Mouse (Mus musculus) neural tube, embryonic 13.5 days (tissue): ENCODE data around the gene Phospho2. TPM values are rescaled to one million over a fixed set of nuclear protein-coding genes. Genes with fewer than 3 reads are reported as not detected.
A peak's percentile ranks its signal among the peaks of the same experiment; 100 is the strongest.

ENCODE experiments used
- ATAC-seq: fragments of 200-750 bp; cut with Nextera tagmentation; 2 replicates; pipeline ENCODE4 v1.8.0; 2017; ENCODE audit warnings: low read depth, mild to moderate bottlenecking, moderate TSS enrichment, moderate library complexity
- H3K27ac ChIP-seq: fragments of 300-500 bp; sonication (generic); replicated peaks from 2 replicates; pipeline ENCODE4 v1.5.1; 2015; ENCODE audit warnings: moderate library complexity, mild to moderate bottlenecking, inconsistent platforms
- H3K27me3 ChIP-seq: fragments of 300-500 bp; sonication (generic); 2 replicates; pipeline ENCODE4 v1.6.1; 2015; ENCODE audit warnings: mild to moderate bottlenecking, inconsistent platforms
- H3K36me3 ChIP-seq: fragments of 300-500 bp; sonication (generic); 2 replicates; pipeline ENCODE4 v1.6.1; 2015; ENCODE audit warnings: mild to moderate bottlenecking, inconsistent platforms
- H3K4me1 ChIP-seq: fragments of 300-500 bp; sonication (generic); replicated peaks from 2 replicates; pipeline ENCODE4 v1.6.1; 2015; ENCODE audit warnings: inconsistent platforms
- H3K4me2 ChIP-seq: fragments of 300-500 bp; sonication (generic); 2 replicates; pipeline ENCODE4 v1.6.1; 2015; ENCODE audit warnings: inconsistent platforms, mild to moderate bottlenecking, moderate library complexity
- H3K4me3 ChIP-seq: fragments of 300-500 bp; sonication (generic); 2 replicates; pipeline ENCODE4 v1.5.1; 2015; ENCODE audit warnings: mild to moderate bottlenecking, inconsistent platforms
- H3K9ac ChIP-seq: fragments of 300-500 bp; sonication (generic); 2 replicates; pipeline ENCODE4 v1.6.1; 2015; ENCODE audit warnings: moderate library complexity, mild to moderate bottlenecking, inconsistent platforms
- H3K9me3 ChIP-seq: fragments of 300-500 bp; sonication (generic); 2 replicates; pipeline ENCODE4 v1.6.1; 2016; ENCODE audit warnings: inconsistent platforms
- WGBS: fragments of 180-500 bp; shearing (Covaris S2); methylation state at CpG from one replicate; pipeline ENCODE4 v1.1.7; 2015; 5-methylcytosine and 5-hydroxymethylcytosine counted together
- polyA plus RNA-seq: library from polyadenylated mRNA; unstranded; fragments of >200 nt; fragmentation: Nextera tagmentation; extraction: Ambion mirVana; gene quantifications from 2 replicates; pipeline ENCODE4 v1.2.1, GENCODE M21; 2015

Phospho2 gene
- 38.2 and 39.0 TPM in 2 replicates for polyA plus RNA-seq

DNA sequence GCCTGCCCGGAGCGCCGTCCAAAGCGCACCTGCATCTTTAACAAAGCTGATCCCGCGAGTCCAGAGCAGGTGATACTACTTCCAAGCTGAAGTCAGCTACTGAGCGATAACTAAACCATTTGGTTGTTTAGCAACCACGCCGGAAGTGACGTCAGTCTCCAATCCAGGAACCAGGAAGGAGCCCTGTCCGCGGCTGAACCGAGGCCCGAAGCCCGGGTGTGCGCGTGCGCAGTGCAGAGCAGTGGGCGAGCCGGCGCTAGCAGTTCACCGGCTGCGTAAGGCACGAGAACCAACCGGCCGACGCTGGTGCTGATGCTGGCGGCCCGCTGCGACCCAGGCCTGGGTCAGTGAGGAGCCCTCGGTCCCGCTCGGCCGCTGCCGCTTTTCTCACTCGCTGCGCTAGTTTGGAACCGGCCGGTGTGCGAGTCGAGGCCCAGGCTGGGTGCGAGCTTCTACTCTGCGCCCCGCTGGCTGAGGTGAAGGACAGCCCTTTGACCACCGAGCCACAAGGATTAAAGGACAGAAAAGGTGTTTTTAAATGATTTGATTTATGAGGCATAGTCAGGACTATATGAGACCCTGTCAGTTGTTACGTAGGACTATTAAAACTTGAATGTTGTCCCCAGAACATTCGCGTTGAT is at the start of gene Phospho2, which contains the start of gene Ccdc173:
TSS of gene Phospho2 (plus strand) at position 195 of the 641 bp plus-strand sequence.
TSS of gene Ccdc173 (minus strand) at position 147 of the 641 bp plus-strand sequence.
- Histone ChIP-seq H3K4me3 (peak within 1 kb of the TSS; percentile 68), H3K4me1 (peaks cover 21% of the 10 kb centered on the region), H3K27me3 (no peaks in the 10 kb centered on the region), H3K36me3 (peaks cover 26% of the 10 kb centered on the region), H3K9ac (peak within 1 kb of the TSS; percentile 85), H3K9me3 (no peaks in the 10 kb centered on the region), H3K4me2 (peak within 1 kb of the TSS; percentile 86), H3K27ac (peak within 1 kb of the TSS; percentile 90)
- ATAC-seq, result peak; percentile 96
- 2% methylated on average over 48 of the region's 48 CpGs for WGBS

DNA sequence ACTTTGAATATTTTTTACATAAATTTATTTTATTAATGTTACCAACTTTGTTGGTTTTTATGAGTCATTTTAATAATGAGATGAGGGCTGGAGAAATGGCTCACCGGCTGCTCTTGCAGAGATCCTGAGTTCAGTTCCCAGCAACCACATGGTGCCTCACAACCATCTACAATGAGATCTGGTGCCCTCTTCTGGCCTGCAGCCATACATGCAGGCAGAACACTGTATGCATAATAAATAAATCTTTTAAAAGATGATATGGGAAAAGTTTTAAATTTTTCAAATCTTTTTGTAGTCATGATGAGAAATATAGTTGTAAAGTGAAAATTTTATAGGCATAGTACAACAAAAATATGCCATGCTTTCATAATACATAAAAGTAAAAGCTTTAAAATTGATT is 44.3 kb upstream of the Phospho2 start:
- H3K27ac ChIP-seq, result no peak overlapping the region
- H3K4me2 ChIP-seq, result no peak overlapping the region
- 85% methylated on average over 1 of the region's 1 CpGs for WGBS
- no peak overlapping the region for H3K4me3 ChIP-seq
- no peaks in the 10 kb centered on the region for H3K27me3 ChIP-seq
- H3K4me1 ChIP-seq, result no peaks in the 10 kb centered on the region
- H3K9ac ChIP-seq, result no peak overlapping the region
- ATAC-seq, result no peak
- no peaks in the 10 kb centered on the region for H3K9me3 ChIP-seq
- H3K36me3 ChIP-seq, result peaks cover 70% of the 10 kb centered on the region

DNA sequence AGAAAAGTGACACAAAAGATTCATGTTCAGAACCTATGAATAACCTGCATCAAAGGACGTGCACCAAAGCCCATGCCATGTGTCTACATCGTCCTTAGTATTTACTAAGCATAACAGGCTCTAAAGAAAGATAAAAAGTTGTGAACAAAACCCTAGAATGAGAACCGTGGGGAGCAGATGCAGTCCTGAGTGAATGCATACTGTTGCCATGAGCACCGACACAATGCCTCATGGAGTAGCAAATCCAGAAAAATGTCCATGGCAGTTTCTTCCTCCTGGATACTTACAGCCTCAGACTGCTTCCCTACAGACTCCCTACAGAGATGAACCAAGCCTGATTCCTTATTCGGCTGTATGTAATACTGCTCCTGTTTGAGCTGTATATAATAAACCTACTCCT is 28.4 kb upstream of the Phospho2 start:
- Histone ChIP-seq H3K4me3 (no peak overlapping the region), H3K4me2 (no peak overlapping the region), H3K9ac (no peak overlapping the region), H3K36me3 (no peaks in the 10 kb centered on the region), H3K4me1 (peaks cover 15% of the 10 kb centered on the region; the same call in 1 of the 2 replicates), H3K27ac (peak overlapping the region; percentile 33; the same call in 1 of the 2 replicates), H3K27me3 (no peaks in the 10 kb centered on the region), H3K9me3 (no peaks in the 10 kb centered on the region)
- peak; percentile 72 for ATAC-seq
- WGBS, result 22% methylated on average over 5 of the region's 5 CpGs

DNA sequence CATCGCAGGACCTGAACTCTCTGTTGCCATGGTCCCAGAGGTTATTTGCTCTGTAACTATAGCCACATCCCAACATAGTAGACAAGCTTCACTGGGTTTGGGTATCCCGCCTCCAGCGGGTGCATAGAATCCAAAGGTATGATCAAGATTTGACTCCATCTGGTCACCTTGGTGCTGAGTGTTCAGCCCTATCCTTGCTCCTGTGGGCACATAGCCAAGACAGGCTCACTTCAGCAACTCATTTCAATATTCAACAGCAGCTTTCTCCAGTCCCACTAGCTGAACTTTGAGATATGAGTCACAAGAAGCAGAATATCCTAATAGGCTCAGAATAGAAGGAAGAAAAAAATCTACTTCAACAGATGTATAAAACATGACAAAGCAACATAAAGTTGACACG is 26.1 kb upstream of the Phospho2 start:
- Histone ChIP-seq H3K4me3 (no peak overlapping the region), H3K4me2 (no peak overlapping the region), H3K27me3 (no peaks in the 10 kb centered on the region), H3K9me3 (no peaks in the 10 kb centered on the region), H3K27ac (no peak overlapping the region), H3K4me1 (peaks cover 15% of the 10 kb centered on the region; the same call in 1 of the 2 replicates), H3K9ac (no peak overlapping the region), H3K36me3 (no peaks in the 10 kb centered on the region)
- ATAC-seq, result no peak
- whole genome bisulfite sequencing, result 94% methylated on average over 4 of the region's 4 CpGs

DNA sequence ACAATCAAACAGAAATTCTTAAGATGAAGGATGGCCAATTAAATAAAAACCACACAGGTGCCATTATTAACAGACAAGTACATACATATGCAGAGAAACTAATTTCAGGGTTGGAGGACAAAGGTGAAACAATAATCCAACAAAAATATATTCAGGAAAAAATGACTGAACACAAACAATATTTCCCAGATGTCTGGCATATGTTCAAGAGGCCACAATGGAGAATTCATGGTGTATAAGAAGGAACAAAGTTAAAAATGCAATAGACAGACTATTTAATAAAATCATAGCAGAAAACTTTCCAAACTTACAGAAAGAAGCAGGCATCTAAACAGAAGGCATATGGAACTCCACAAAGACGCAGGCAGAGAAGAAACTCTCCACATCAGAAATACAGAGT is 24.7 kb upstream of the Phospho2 start:
- H3K4me3 ChIP-seq, result no peak overlapping the region
- H3K4me2 ChIP-seq, result no peak overlapping the region
- H3K4me1 ChIP-seq, result peaks cover 15% of the 10 kb centered on the region; the same call in 1 of the 2 replicates
- H3K9me3 ChIP-seq, result no peaks in the 10 kb centered on the region
- H3K9ac ChIP-seq, result no peak overlapping the region
- H3K27me3 ChIP-seq, result no peaks in the 10 kb centered on the region
- ATAC-seq, result no peak
- 83% methylated on average over 1 of the region's 1 CpGs for WGBS
- no peaks in the 10 kb centered on the region for H3K36me3 ChIP-seq
- no peak overlapping the region for H3K27ac ChIP-seq

DNA sequence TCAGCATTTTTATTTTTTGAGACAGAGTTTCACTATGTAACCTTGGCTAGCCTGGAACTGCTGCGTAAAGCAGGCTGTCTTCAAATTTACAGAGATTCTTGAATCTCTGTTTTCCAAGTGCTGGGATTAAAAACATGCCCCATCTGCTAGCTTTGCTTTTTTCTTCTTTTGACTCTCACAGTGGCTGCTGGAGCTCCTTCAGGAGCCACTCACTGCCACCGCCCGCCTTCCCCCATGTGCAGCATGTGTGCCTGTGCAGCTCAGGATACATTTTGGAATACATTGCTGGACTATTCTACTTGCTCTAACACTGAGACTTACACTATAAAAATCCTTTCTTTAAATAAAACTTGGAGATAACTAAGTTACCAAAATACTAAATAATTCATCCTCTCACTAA is 16.1 kb upstream of the Phospho2 start:
- Histone ChIP-seq H3K36me3 (peaks cover 31% of the 10 kb centered on the region), H3K27me3 (no peaks in the 10 kb centered on the region), H3K9ac (no peak overlapping the region), H3K4me3 (no peak overlapping the region), H3K4me2 (no peak overlapping the region), H3K9me3 (no peaks in the 10 kb centered on the region), H3K4me1 (no peaks in the 10 kb centered on the region), H3K27ac (no peak overlapping the region)
- ATAC-seq, result no peak
- 92% methylated on average over 3 of the region's 3 CpGs for WGBS

DNA sequence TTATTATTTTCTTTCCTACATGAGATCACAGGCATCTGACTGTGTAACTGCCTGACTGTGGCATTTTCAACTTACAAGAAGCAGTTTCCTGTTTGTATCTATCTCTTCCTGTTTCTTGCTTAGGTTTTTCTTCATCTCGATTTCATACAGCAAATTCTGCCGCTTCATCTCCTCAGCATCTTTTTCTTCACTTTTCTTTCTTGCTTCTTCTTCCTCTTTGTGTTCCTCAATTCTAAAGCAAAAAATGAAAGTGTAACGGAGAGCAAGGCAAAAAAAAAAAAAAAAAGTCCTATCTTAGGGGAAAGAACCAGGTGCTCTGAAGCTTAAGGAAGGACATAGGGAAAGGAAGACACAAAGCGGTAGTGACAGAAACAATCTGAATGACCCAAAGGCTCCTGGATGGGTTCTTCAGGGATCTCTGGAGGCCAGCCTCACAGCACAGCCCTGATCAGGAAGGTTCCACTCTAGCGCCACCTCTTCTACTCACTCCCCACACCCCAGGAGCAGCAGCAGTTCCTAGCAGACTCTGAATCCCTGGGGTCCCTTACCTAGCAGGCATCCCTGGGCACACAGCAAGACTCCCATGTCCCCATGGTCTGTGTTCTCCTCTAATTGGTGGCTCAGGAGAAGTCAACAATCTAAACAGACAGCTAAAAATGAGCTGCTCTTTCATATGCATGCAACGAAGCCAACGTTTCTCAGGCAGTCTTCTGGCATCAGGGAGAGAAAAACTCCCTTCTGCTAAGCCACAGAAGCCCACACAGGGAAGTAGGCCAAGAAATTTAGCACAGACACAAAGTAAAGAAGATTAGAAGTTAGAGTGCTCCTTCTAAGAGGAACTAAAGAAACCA is 11.2 kb upstream of the Phospho2 start:
- no peaks in the 10 kb centered on the region for H3K27me3 ChIP-seq
- H3K9me3 ChIP-seq, result no peaks in the 10 kb centered on the region
- no peaks in the 10 kb centered on the region for H3K4me1 ChIP-seq
- WGBS, result 73% methylated on average over 7 of the region's 7 CpGs
- H3K4me2 ChIP-seq, result no peak overlapping the region
- no peak overlapping the region for H3K4me3 ChIP-seq
- no peak overlapping the region for H3K9ac ChIP-seq
- no peak overlapping the region for H3K27ac ChIP-seq
- ATAC-seq, result no peak
- peaks cover 58% of the 10 kb centered on the region for H3K36me3 ChIP-seq

DNA sequence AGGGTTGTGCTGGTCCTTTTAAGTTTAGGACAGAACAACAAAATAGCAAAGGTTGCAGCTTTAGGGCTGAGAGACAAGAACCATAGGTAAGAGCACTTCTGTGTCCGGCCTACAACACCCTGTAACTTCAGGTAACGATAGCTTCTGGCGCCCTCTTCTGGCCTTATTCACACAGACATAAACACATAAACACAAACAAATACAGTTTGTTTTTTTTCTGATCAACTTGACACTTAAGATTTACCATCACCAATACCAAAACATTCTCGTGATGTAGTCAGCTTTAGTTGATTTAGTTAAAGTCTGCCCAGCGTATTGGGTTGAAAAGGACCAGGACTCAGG is 10.6 kb upstream of the Phospho2 start:
- Histone ChIP-seq H3K36me3 (peaks cover 55% of the 10 kb centered on the region), H3K27ac (no peak overlapping the region), H3K4me1 (no peaks in the 10 kb centered on the region), H3K4me3 (no peak overlapping the region), H3K4me2 (no peak overlapping the region), H3K9ac (no peak overlapping the region), H3K9me3 (no peaks in the 10 kb centered on the region), H3K27me3 (no peaks in the 10 kb centered on the region)
- WGBS, result 51% methylated on average over 5 of the region's 5 CpGs
- no peak for ATAC-seq

DNA sequence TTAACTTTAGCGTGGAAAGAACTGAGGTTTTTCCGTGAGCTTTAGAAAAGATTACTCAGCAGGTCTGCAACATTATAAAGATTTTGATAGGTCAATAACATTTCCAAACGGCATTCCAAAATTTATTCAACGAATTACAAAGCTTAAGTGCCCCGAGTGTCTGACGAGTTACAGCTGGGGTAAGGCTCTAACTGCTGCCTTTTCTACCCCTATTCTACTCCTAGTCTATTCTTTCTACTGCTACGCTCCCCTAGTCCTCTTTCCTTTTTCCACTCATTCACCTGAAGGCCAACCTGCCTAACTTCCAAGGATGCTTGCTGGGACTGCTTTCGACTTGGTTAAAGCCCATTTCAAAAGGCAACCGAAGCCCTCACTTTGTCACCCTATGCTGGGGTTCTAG is 449 bp upstream of the Phospho2 start:
- H3K27me3 ChIP-seq, result no peaks in the 10 kb centered on the region
- peak overlapping the region; percentile 80 for H3K9ac ChIP-seq
- 26% methylated on average over 9 of the region's 9 CpGs for WGBS
- H3K4me3 ChIP-seq, result peak overlapping the region; percentile 68
- ATAC-seq, result peak; percentile 46
- H3K4me1 ChIP-seq, result peaks cover 21% of the 10 kb centered on the region
- peak overlapping the region; percentile 86 for H3K4me2 ChIP-seq
- peak overlapping the region; percentile 90 for H3K27ac ChIP-seq
- peaks cover 25% of the 10 kb centered on the region for H3K36me3 ChIP-seq
- H3K9me3 ChIP-seq, result no peaks in the 10 kb centered on the region

DNA sequence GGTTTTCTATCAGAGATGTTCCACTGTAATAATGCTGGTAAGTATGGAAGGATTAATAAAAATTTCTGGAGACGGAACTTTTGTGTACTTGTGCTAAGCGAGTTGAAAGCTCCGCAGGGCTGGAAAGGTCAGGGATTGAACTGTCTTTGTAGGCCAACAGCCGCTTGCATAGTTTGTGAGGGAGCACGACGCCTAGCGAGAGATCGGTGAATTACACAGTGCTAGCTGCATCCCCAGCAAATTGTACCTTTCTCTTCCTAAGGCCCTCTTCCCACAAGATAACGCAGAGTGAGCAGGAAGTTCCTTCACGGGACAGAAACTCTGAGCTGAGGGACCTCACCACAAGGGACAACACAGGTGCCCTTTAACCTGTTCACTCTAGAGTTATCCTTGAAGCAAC is 862 bp downstream of the Phospho2 start:
- Histone ChIP-seq H3K4me2 (peak overlapping the region; percentile 86), H3K4me1 (peaks cover 21% of the 10 kb centered on the region), H3K27me3 (no peaks in the 10 kb centered on the region), H3K9ac (peak overlapping the region; percentile 85), H3K9me3 (no peaks in the 10 kb centered on the region), H3K4me3 (peak overlapping the region; percentile 68), H3K36me3 (peaks cover 33% of the 10 kb centered on the region), H3K27ac (peak overlapping the region; percentile 90; the same call in 1 of the 2 replicates)
- under 1% methylated on average over 10 of the region's 10 CpGs for WGBS
- 0 out of 2 replicates have a peak, but pooled peaks have one; percentile 29 for ATAC-seq

DNA sequence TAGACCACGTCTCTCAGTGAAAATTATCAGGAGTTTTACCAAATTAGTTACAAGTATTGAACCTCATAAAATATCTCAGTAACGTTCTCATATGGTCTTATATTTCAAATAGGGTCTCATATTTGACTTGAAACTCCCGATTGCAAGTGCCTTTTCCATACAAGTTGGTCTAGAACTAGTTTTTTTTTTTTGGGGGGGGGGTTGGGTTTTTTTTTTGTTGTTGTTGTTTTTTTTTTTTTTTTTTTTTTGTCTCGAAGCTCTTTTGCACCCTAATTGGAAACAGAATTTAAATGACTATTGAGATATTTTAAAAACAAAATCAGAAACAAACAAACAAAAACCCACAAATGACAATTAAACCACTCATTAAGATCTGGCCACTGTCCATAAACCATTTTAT is 1.3 kb downstream of the Phospho2 start:
- no peaks in the 10 kb centered on the region for H3K9me3 ChIP-seq
- peaks cover 21% of the 10 kb centered on the region for H3K4me1 ChIP-seq
- H3K4me2 ChIP-seq, result peak overlapping the region; percentile 86
- 78% methylated on average over 4 of the region's 4 CpGs for WGBS
- no peak overlapping the region for H3K9ac ChIP-seq
- peaks cover 37% of the 10 kb centered on the region for H3K36me3 ChIP-seq
- H3K4me3 ChIP-seq, result peak overlapping the region; percentile 68; the same call in 1 of the 2 replicates
- no peaks in the 10 kb centered on the region for H3K27me3 ChIP-seq
- no peak overlapping the region for H3K27ac ChIP-seq
- ATAC-seq, result no peak

DNA sequence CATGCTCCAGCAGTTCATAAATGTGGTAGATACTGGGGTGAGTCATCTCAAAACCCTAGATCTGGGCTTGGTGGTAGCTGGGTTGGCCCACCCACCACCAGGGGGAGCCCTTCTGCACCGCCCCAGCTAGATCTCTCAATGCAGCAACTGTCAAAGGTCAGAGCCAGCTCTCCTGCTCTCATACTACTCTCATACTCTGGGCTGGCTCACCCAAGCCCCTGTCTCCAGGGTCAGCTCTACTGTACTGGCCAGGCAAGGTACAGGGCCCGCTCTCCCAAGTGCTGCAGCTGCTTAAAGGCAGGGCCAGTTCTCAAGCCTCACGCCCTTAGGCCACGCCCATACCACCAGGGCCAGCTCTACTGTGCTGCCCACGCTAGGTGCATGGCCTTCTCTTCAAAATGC is 13.5 kb downstream of the Phospho2 start:
- Histone ChIP-seq H3K27ac (no peak overlapping the region), H3K9me3 (no peaks in the 10 kb centered on the region), H3K9ac (no peak overlapping the region), H3K4me3 (no peak overlapping the region), H3K4me2 (no peak overlapping the region), H3K4me1 (no peaks in the 10 kb centered on the region), H3K36me3 (peaks cover 2% of the 10 kb centered on the region), H3K27me3 (no peaks in the 10 kb centered on the region)
- ATAC-seq, result no peak
- 61% methylated on average over 5 of the region's 5 CpGs for WGBS
